Mouse (Mus musculus) liver, adult 2 months (tissue): Measurements from ENCODE around the gene Rpl6. TPM values are rescaled to one million over a fixed set of nuclear protein-coding genes. Genes with fewer than 3 reads are reported as not detected.

ENCODE experiments used
- DNase-seq: peaks from one replicate; pipeline ENCODE4 v3.0.0-alpha.2; 2011; ENCODE audit warnings: low read depth, low spot score; ENCODE audit errors: extremely low read depth
- H3K27ac ChIP-seq: fragments of 200-500 bp; replicated peaks from 2 replicates; pipeline ENCODE4 v1.5.1; 2012; ENCODE audit warnings: low read depth, mild to moderate bottlenecking, control low read depth, inconsistent platforms, low read length; ENCODE audit not compliant: insufficient read depth
- H3K27me3 ChIP-seq: fragments of 200-500 bp; 2 replicates; pipeline ENCODE4 v1.6.1; 2012; ENCODE audit warnings: mild to moderate bottlenecking, moderate library complexity, low read length, inconsistent platforms; ENCODE audit not compliant: control insufficient read depth, insufficient read depth
- H3K36me3 ChIP-seq: fragments of 200-500 bp; 2 replicates; pipeline ENCODE4 v1.6.1; 2012; ENCODE audit warnings: low read length, inconsistent platforms; ENCODE audit not compliant: control insufficient read depth, insufficient read depth
- H3K4me1 ChIP-seq: fragments of 200-500 bp; 2 replicates; pipeline ENCODE4 v1.6.1; 2011; ENCODE audit warnings: low read length; ENCODE audit not compliant: control insufficient read depth, insufficient read depth
- H3K4me3 ChIP-seq: fragments of 200-500 bp; 2 replicates; pipeline ENCODE4 v1.5.1; 2011; ENCODE audit warnings: low read depth, mild to moderate bottlenecking, control low read depth, low read length, moderate library complexity; ENCODE audit not compliant: insufficient read depth
- H3K79me2 ChIP-seq: fragments of 200-500 bp; 2 replicates; pipeline ENCODE4 v1.6.1; 2012; ENCODE audit warnings: inconsistent platforms, mild to moderate bottlenecking, low read length, moderate library complexity; ENCODE audit not compliant: control insufficient read depth, insufficient read depth
- H3K9ac ChIP-seq: fragments of 200-500 bp; 2 replicates; pipeline ENCODE4 v1.6.1; 2012; ENCODE audit warnings: low read depth, mild to moderate bottlenecking, control low read depth, inconsistent platforms, low read length
- CTCF ChIP-seq: fragments of 200-500 bp; IDR thresholded peaks from 2 replicates; pipeline ENCODE4 v1.5.1; 2011; ENCODE audit warnings: low read depth, low read length, control low read depth
- POLR2A ChIP-seq: fragments of 200-500 bp; IDR thresholded peaks from 2 replicates; pipeline ENCODE4 v1.6.1; 2011; ENCODE audit warnings: low read length, control low read depth; ENCODE audit not compliant: insufficient read depth; ENCODE audit errors: extremely low read depth
- WGBS: fragments of 180-500 bp; shearing (Covaris S2); methylation state at CpG from one replicate; pipeline ENCODE4 v1.1.7; 2018; 5-methylcytosine and 5-hydroxymethylcytosine counted together
- polyA plus RNA-seq: library from polyadenylated mRNA; depleted of rRNA; stranded (reverse); fragments of >200 nt; gene quantifications from 2 replicates; pipeline ENCODE4 v1.2.3, GENCODE M21; 2012
- total RNA-seq: library from RNA; depleted of rRNA; stranded (reverse); fragments of >200 nt; gene quantifications from 2 replicates; pipeline ENCODE4 v1.2.3, GENCODE M21; 2014

Rpl6 gene
- total and polyA plus RNA-seq, 2 experiments: 135 to 146 TPM

DNA sequence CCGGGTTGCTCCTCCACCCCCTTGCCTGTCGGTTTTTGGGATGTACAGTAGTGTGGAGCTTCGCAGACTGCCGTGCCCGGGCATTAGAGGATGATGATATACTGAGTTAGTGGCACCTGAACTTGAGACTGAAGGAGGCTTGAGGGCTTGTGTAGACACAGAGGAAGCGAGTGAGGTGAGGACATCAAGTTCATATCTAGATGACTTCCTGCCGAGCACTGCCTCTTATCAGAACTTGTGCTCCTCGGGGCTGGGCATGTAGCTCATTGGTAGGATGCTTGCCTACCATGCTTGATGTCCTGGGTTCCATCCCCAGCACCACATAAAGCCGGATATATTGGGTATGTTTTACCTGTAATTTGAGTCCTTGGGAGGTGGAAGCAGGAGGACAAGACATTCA lies 26.5 kb downstream of the Rpl6 start:
- Histone ChIP-seq H3K9ac (no peak overlapping the region), H3K27ac (no peak overlapping the region), H3K79me2 (peaks cover 40% of the 10 kb centered on the region), H3K36me3 (no peaks in the 10 kb centered on the region), H3K4me1 (no peaks in the 10 kb centered on the region), H3K4me3 (no peak overlapping the region), H3K27me3 (no peaks in the 10 kb centered on the region)
- DNase-seq: no peak
- TF ChIP-seq POLR2A: no peak
- no peak for TF ChIP-seq CTCF
- WGBS: 87% methylated on average over 9 of the region's 9 CpGs

GRCm38 (mm10) chr5:121232789-121233188 lies 28.5 kb downstream of the Rpl6 start:
- peaks cover 34% of the 10 kb centered on the region for H3K79me2 ChIP-seq
- TF ChIP-seq CTCF: no peak
- no peak for TF ChIP-seq POLR2A
- no peak for DNase-seq
- no peak overlapping the region for H3K4me3 ChIP-seq
- H3K4me1 ChIP-seq: no peaks in the 10 kb centered on the region
- WGBS: 95% methylated on average over 1 of the region's 1 CpGs
- no peaks in the 10 kb centered on the region for H3K36me3 ChIP-seq
- no peak overlapping the region for H3K27ac ChIP-seq
- H3K27me3 ChIP-seq: no peaks in the 10 kb centered on the region
- no peak overlapping the region for H3K9ac ChIP-seq

DNA sequence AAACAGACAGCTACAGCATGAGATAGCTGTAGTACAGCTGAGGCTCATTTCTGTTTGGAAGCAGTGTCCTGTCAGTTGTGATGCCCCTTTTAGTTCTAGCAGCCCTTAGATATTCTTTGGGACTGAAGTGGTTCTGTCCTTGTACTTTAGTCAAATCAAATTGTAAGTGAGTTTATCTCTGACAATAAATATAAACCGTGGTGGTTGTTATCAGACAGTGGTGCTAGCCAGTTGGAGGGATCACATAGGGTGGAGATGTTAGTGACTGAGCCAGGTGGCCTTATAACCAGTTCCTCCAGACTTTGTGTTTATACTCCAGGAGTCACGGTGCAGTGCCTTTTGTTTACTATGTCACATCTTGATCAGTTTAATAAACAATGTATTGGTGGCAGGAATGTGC lies 29.4 kb downstream of the Rpl6 start:
- no peaks in the 10 kb centered on the region for H3K27me3 ChIP-seq
- H3K9ac ChIP-seq: no peak overlapping the region
- 60% methylated on average over 2 of the region's 2 CpGs for WGBS
- H3K27ac ChIP-seq: no peak overlapping the region
- H3K79me2 ChIP-seq: peaks cover 28% of the 10 kb centered on the region
- H3K4me3 ChIP-seq: no peak overlapping the region
- DNase-seq: no peak
- TF ChIP-seq CTCF: no peak
- no peak for TF ChIP-seq POLR2A
- no peaks in the 10 kb centered on the region for H3K4me1 ChIP-seq
- H3K36me3 ChIP-seq: no peaks in the 10 kb centered on the region

DNA sequence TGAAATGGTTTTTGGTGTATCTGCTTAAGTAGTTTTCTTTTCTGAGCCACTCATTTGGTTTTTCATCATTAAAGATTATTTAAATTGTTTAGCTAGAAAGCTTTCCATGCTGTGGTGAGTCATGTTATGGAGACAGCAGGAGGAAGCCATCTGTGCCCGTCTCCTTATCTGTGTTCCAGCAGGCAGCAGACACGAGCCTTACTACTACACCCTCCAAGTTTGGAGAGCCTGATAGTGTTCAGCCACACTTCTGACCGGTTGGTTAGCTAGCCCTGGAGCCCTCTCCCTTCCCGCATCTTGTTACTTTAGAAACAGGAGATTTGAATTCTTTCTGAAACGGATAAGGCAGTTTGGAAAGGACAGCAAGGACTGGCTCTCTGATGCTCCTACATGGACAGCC lies 31.9 kb downstream of the Rpl6 start:
- H3K9ac ChIP-seq: no peak overlapping the region
- no peak overlapping the region for H3K4me3 ChIP-seq
- no peaks in the 10 kb centered on the region for H3K36me3 ChIP-seq
- DNase-seq: no peak
- no peaks in the 10 kb centered on the region for H3K27me3 ChIP-seq
- no peaks in the 10 kb centered on the region for H3K4me1 ChIP-seq
- H3K27ac ChIP-seq: no peak overlapping the region
- 74% methylated on average over 5 of the region's 5 CpGs for WGBS
- TF ChIP-seq CTCF (no peak), POLR2A (no peak)
- H3K79me2 ChIP-seq: peaks cover 23% of the 10 kb centered on the region; the same call in 1 of the 2 replicates

DNA sequence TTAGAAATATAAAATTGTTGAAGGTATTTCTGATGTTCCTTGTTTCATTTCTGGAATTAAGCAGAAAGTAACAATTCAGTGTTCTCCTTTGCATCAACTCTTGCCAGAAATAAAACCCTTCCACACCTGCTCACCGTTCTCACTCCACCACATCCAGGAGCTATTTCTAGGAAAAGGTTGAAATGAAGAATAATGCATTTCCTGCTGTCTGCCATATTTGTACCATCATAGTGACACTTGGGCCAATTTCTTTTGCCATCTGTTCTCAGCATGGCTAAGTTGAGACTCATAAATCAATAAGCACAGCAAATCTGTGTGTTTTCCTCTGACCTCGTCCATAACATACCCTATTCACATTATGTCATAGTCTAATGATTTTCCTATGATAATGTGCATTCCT lies 33.9 kb downstream of the Rpl6 start:
- no peak for TF ChIP-seq POLR2A
- no peak for TF ChIP-seq CTCF
- H3K36me3 ChIP-seq: no peaks in the 10 kb centered on the region
- H3K4me1 ChIP-seq: 0 out of 2 replicates have a peak, but pooled peaks cover 5% of the 10 kb centered on the region
- DNase-seq: no peak
- WGBS: 78% methylated on average over 2 of the region's 2 CpGs
- H3K9ac ChIP-seq: no peak overlapping the region
- no peak overlapping the region for H3K4me3 ChIP-seq
- no peaks in the 10 kb centered on the region for H3K27me3 ChIP-seq
- peaks cover 26% of the 10 kb centered on the region; the same call in 1 of the 2 replicates for H3K79me2 ChIP-seq
- no peak overlapping the region for H3K27ac ChIP-seq

GRCm38 (mm10) chr5:121239846-121240245 lies 35.6 kb downstream of the Rpl6 start:
- TF ChIP-seq POLR2A: no peak
- no peak for TF ChIP-seq CTCF
- Histone ChIP-seq H3K79me2 (peaks cover 19% of the 10 kb centered on the region; the same call in 1 of the 2 replicates), H3K9ac (no peak overlapping the region), H3K27ac (no peak overlapping the region), H3K4me3 (no peak overlapping the region), H3K27me3 (no peaks in the 10 kb centered on the region), H3K36me3 (no peaks in the 10 kb centered on the region), H3K4me1 (0 out of 2 replicates have a peak, but pooled peaks cover 5% of the 10 kb centered on the region)
- no peak for DNase-seq
- 95% methylated on average over 5 of the region's 5 CpGs for WGBS
